Mouse (Mus musculus) forebrain, postnatal 0 days (tissue): ENCODE measurements around the gene Polr2j. TPM values are rescaled to one million over a fixed set of nuclear protein-coding genes. Genes with fewer than 3 reads are reported as not detected.
A peak's percentile ranks its signal among the peaks of the same experiment; 100 is the strongest.

Source experiments
- ATAC-seq: fragments of 200-750 bp; cut with Nextera tagmentation; 2 replicates; pipeline ENCODE4 v1.8.0; 2017; ENCODE audit warnings: mild to moderate bottlenecking, moderate library complexity
- DNase-seq: peaks from one replicate; pipeline ENCODE4 v3.0.0-alpha.2; 2015
- H3K27ac ChIP-seq: fragments of 300-500 bp; sonication (generic); 2 replicates; pipeline ENCODE4 v1.5.1; 2014; ENCODE audit warnings: low read depth, mild to moderate bottlenecking, antibody characterized with exemption, low read length, moderate library complexity, mixed read lengths
- H3K27me3 ChIP-seq: fragments of 300-500 bp; sonication (generic); 2 replicates; pipeline ENCODE4 v1.6.1; 2014; ENCODE audit warnings: mild to moderate bottlenecking, low read length, mixed read lengths; ENCODE audit not compliant: insufficient read depth
- H3K36me3 ChIP-seq: fragments of 300-500 bp; sonication (generic); 2 replicates; pipeline ENCODE4 v1.6.1; 2014; ENCODE audit warnings: mild to moderate bottlenecking, moderate library complexity; ENCODE audit not compliant: insufficient read depth
- H3K4me1 ChIP-seq: fragments of 300-500 bp; sonication (generic); 2 replicates; pipeline ENCODE4 v1.6.1; 2014; ENCODE audit warnings: antibody characterized with exemption; ENCODE audit not compliant: insufficient read depth
- H3K4me2 ChIP-seq: fragments of 300-500 bp; sonication (generic); 2 replicates; pipeline ENCODE4 v1.6.1; 2014; ENCODE audit warnings: low read depth, mild to moderate bottlenecking, moderate library complexity
- H3K4me3 ChIP-seq: fragments of 300-500 bp; sonication (generic); 2 replicates; pipeline ENCODE4 v1.5.1; 2014; ENCODE audit warnings: low read depth, low read length, mixed read lengths
- H3K9ac ChIP-seq: fragments of 300-500 bp; sonication (generic); 2 replicates; pipeline ENCODE4 v1.6.1; 2014; ENCODE audit warnings: mild to moderate bottlenecking
- H3K9me3 ChIP-seq: fragments of 300-500 bp; sonication (generic); 2 replicates; pipeline ENCODE4 v1.6.1; 2016; ENCODE audit warnings: low read length
- CTCF ChIP-seq: sonication (generic); IDR thresholded peaks from 2 replicates; pipeline ENCODE4 v1.5.1; 2016; ENCODE audit warnings: antibody characterized with exemption, control low read depth, low read depth
- WGBS: fragments of 180-500 bp; shearing (Covaris S2); extraction: QIAGEN DNeasy Blood & Tissue Kit; methylation state at CpG from one replicate; pipeline ENCODE4 v1.1.7; 2014; 5-methylcytosine and 5-hydroxymethylcytosine counted together
- polyA plus RNA-seq: library from polyadenylated mRNA; unstranded; fragments of >200 nt; fragmentation: Nextera tagmentation; extraction: Ambion mirVana; gene quantifications from 2 replicates; pipeline ENCODE4 v1.2.1, GENCODE M21; 2015
- total RNA-seq: library from RNA; depleted of rRNA; stranded (reverse); fragments of >200 nt; gene quantifications from 2 replicates; pipeline ENCODE4 v1.2.3, GENCODE M21; 2014

Polr2j gene
- total and polyA plus RNA-seq, 2 experiments from 2014 or later, result 85.0 to 237 TPM

DNA sequence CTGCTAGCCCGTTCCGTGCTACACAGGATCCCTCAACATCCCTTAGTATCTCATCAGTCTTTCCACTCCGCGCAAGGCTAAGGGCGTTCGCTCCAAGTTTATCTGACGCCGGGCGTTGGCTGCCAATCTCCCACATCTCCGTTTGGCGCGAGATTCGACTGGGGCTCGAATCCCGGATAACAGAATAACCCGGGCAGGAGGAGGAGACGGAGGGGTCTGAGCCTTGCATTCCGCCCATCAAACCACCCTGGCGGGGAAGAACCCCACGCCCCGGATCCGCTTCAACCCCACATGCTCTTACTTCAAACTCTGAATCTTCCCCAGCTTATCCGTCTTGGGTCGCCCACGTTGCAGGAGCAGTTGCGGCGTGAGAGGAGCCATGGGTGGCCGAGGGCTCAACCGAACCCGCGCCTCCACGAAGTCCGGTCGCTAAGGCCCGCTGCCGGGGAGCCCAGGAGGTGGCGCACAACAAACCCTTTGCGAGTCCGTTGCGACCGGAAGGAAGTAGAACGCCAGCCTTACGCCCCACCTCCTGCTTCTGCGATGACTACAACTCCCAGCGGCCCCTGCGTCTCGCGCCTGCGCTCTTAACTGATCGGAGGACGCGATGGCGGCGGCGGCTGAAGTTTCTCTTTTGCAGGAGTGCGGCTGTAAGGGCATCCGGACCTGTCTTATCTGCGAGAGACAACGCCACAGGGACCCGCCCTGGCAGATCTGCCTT is 19.3 kb downstream of the Polr2j start, which contains the start of the genes Lrwd1 and Alkbh4:
Lrwd1 (minus strand) TSS at position 504 of the 721 bp plus-strand sequence.
Alkbh4 (plus strand) TSS at position 576 of the 721 bp plus-strand sequence.
- peak within 1 kb of the TSS; percentile 68 for H3K9ac ChIP-seq
- WGBS, result under 1% methylated on average over 60 of the region's 60 CpGs
- DNase-seq (peak; percentile 96), ATAC-seq (peak; percentile 99)
- peak within 1 kb of the TSS; percentile 55 for H3K4me3 ChIP-seq
- peaks cover 35% of the 10 kb centered on the region for H3K36me3 ChIP-seq
- H3K27ac ChIP-seq, result 0 out of 2 replicates have a peak within 1 kb of the TSS, but pooled peaks have one; percentile 51
- no peaks in the 10 kb centered on the region for H3K9me3 ChIP-seq
- no peaks in the 10 kb centered on the region for H3K27me3 ChIP-seq
- TF ChIP-seq CTCF, result peak; percentile 84
- peaks cover 14% of the 10 kb centered on the region for H3K4me1 ChIP-seq
- H3K4me2 ChIP-seq, result peak within 1 kb of the TSS; percentile 76

DNA sequence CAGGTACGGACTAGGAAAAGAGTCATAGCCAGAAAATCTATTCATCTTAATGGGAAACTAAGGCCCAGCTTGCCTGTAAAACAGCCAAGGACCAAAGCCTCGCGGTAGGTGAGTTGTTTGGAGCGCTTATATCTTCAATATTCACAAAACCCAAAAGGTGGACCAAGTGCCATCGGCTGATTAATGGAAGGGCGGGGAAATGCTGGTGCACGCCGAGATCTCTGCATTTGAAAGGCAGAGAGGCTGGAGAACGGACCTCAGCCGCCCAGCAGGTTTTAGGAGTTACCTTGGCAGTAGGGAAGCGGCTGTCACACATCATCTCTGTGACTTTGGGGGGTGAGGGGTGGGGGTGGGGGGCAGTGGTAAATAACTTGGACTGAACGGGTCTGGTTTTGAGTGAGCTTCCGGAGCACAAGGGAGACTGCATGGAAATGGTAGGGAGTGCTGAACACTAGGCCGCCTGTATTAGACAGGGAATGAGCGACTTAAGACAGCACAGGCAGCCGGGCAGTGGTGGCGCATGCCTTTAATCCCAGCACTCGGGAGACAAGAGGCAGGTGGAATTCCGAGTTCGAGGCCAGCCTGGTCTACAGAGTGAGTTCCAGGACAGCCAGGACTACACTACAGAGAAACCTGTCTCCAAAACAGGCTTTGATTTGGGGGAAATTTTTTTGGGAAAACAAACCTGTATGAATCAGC is 20.0 kb downstream of the Polr2j start:
- peak; percentile 16 for ATAC-seq
- WGBS, result 9% methylated on average over 20 of the region's 20 CpGs
- peak overlapping the region; percentile 68 for H3K9ac ChIP-seq
- no peak for TF ChIP-seq CTCF
- peaks cover 34% of the 10 kb centered on the region for H3K36me3 ChIP-seq
- H3K4me1 ChIP-seq, result peaks cover 14% of the 10 kb centered on the region
- H3K9me3 ChIP-seq, result no peaks in the 10 kb centered on the region
- 0 out of 2 replicates have a peak overlapping the region, but pooled peaks have one; percentile 31 for H3K27ac ChIP-seq
- DNase-seq, result no peak
- H3K4me3 ChIP-seq, result peak overlapping the region; percentile 55
- H3K27me3 ChIP-seq, result no peaks in the 10 kb centered on the region
- H3K4me2 ChIP-seq, result peak overlapping the region; percentile 76

DNA sequence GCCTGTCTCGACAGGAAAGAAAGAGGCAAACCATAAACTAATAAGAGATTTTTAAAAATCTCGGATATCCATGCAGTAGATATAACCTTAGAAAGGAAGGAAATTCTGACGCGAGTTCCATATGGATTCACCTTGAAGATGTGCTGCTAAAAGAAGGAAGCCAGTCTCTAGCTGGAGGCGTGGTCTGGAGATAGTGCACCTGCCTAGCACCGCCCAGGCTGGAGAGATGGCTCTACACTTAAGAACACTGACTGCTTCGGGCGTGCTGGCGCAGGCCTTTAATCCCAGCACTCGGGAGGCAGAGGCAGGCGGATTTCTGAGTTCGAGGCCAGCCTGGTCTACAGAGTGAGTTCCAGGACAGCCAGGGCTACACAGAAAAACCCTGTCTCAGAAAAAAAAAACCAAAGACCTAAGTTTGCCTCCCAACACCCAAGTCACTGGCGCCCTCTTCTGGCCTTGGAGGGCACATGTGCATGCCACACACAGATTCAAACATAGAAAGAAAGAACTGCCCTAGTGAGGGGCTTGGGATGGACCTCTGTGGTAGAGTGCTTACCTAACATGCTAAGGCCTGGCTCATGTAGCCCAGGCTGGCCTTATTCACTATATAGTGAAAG is 21.3 kb downstream of the Polr2j start:
- 78% methylated on average over 13 of the region's 13 CpGs for WGBS
- DNase-seq (peak; percentile 40), ATAC-seq (no peak)
- Histone ChIP-seq H3K4me3 (no peak overlapping the region), H3K4me2 (no peak overlapping the region), H3K9me3 (no peaks in the 10 kb centered on the region), H3K27ac (no peak overlapping the region), H3K4me1 (peaks cover 14% of the 10 kb centered on the region), H3K9ac (no peak overlapping the region), H3K36me3 (peaks cover 34% of the 10 kb centered on the region), H3K27me3 (no peaks in the 10 kb centered on the region)
- TF ChIP-seq CTCF, result peak; percentile 66

DNA sequence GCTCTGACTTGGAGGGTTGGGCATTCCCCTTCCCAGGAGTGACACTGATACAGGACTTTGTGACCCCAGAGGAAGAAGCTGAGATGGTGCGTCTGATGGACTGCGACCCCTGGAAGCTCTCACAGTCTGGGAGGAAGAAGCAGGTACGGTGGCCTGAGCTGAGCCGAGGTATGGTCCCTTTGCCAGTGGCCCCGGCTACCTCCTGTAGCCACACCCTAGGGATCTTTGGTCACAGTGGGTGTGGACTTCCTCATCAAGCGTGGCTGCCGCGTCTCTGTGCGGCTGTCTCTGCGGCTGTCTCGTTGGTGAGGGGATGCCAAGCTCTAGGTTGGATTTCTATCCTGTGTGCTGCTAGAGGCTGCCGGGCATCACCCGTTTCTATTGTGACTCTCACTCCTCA is 23.0 kb downstream of the Polr2j start:
- TF ChIP-seq CTCF, result no peak
- no peak overlapping the region for H3K4me2 ChIP-seq
- H3K4me1 ChIP-seq, result peaks cover 14% of the 10 kb centered on the region
- H3K9ac ChIP-seq, result no peak overlapping the region
- no peak for ATAC-seq
- H3K36me3 ChIP-seq, result peaks cover 34% of the 10 kb centered on the region
- no peaks in the 10 kb centered on the region for H3K9me3 ChIP-seq
- no peak overlapping the region for H3K4me3 ChIP-seq
- no peak overlapping the region for H3K27ac ChIP-seq
- WGBS, result 95% methylated on average over 13 of the region's 13 CpGs
- DNase-seq, result no peak
- no peaks in the 10 kb centered on the region for H3K27me3 ChIP-seq

DNA sequence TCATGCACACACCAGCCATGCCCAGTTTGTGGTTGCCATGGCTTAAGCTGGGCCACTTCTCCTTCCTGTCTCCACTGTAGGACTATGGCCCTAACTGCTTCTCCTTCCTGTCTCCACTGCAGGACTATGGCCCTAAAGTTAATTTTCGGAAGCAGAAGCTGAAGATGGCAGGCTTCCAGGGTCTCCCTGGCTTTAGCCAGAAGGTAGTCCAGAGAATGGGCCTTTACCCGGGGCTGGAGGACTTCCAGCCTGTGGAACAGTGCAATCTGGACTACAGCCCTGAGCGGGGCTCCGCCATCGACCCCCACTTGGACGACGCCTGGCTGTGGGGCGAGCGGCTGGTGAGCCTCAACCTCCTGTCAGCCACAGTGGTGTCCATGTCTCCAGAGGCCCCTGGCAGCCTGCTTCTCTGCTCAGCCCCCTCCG is 23.6 kb downstream of the Polr2j start:
- Histone ChIP-seq H3K36me3 (peaks cover 34% of the 10 kb centered on the region), H3K9me3 (no peaks in the 10 kb centered on the region), H3K4me3 (no peak overlapping the region), H3K27ac (no peak overlapping the region), H3K9ac (no peak overlapping the region), H3K4me2 (no peak overlapping the region), H3K4me1 (peaks cover 10% of the 10 kb centered on the region; the same call in 1 of the 2 replicates), H3K27me3 (no peaks in the 10 kb centered on the region)
- no peak for TF ChIP-seq CTCF
- DNase-seq, result no peak
- ATAC-seq, result no peak
- WGBS, result 88% methylated on average over 10 of the region's 10 CpGs

DNA sequence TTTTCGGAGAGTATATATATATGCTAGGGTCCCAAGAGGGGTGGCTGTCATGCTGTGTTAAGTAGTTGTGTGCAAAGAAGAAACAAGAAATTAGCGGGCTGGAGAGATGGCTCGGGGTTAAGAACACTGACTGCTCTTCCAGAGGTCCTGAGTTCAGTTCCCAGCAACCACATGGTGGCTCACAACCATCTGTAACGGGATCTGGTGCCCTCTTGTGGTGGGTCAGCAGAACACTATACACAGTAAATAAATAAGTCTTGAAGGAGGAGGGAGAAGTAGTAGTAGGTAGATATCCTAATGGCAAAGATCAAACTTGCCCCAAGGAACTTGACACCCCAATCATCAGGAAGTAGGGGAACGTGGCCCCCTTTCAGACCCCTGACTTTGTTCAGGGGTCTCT is 26.3 kb downstream of the Polr2j start:
- Histone ChIP-seq H3K27me3 (no peaks in the 10 kb centered on the region), H3K27ac (no peak overlapping the region), H3K9me3 (no peaks in the 10 kb centered on the region), H3K4me2 (no peak overlapping the region), H3K4me1 (no peaks in the 10 kb centered on the region), H3K36me3 (peaks cover 34% of the 10 kb centered on the region), H3K9ac (no peak overlapping the region), H3K4me3 (no peak overlapping the region)
- DNase-seq (no peak), ATAC-seq (no peak)
- 78% methylated on average over 5 of the region's 5 CpGs for WGBS
- TF ChIP-seq CTCF, result peak; percentile 36
